Mouse (Mus musculus) right cerebral cortex, postnatal 10 days (tissue): Measurements from ENCODE around the gene Gbf1.

Source experiments
- DNase-seq, 2 experiments: peaks; one replicate each; pipeline ENCODE4 v3.0.0; 2021; ENCODE audit warnings: low spot score in 2 of 2

The Gbf1 gene

DNA sequence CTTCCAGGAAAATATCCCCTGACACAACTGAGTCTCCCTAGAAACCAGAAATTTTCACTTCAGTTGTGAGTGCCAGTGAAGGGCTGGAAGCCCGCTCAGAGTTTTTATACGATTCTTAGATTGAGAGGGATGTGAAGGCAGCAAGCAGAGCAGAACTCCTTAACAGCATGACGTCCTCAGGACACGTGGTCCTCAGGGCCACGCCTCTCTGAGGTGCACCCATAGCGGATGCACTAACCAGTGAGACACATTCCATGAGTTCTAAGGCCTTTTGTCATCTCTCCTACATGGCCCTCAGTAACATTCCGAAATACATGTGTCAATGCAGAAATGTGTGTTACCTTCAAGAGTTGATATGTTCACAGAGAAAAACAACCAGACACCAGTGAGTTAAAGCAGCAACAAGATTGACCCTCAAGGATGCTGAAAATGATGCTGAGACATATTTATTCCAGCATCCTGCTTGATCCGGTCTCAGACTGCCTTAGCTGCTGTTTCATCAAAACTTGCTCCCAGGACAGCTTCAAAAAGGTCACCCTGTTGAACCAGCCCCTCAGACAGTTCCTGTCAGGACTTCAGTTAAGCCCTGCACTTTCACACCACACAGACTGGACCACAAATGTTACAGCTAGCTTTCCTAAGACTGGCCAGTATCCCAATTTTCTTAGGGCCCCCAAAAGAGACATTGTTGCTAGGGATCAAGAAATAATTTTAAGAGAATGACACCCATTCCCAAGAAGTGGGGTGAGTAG, 148.2 kb downstream of the Gbf1 start:
- peak in 1 of 2 experiments; percentile 15 for DNase-seq

DNA sequence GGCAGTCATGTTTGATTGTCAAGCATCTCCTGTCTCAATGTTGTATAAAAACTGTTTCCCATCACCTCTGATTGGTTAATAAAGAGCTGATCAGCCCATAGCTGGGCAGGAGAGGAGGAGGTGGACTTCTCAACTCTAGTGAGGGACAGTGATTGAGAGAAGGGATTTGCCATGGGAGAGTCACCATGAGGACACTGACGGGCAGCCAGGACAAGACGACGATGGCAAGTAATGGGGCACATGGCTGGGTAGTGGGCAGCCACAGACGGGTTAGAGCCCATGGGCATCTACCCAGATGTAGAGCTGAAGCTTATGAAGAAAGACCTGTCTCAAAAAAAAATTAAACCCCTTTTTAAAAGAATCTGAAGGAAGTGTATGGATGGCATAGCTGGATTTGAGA, 150.2 kb downstream of the Gbf1 start:
- peak in 1 of 2 experiments; percentile 12 for DNase-seq

DNA sequence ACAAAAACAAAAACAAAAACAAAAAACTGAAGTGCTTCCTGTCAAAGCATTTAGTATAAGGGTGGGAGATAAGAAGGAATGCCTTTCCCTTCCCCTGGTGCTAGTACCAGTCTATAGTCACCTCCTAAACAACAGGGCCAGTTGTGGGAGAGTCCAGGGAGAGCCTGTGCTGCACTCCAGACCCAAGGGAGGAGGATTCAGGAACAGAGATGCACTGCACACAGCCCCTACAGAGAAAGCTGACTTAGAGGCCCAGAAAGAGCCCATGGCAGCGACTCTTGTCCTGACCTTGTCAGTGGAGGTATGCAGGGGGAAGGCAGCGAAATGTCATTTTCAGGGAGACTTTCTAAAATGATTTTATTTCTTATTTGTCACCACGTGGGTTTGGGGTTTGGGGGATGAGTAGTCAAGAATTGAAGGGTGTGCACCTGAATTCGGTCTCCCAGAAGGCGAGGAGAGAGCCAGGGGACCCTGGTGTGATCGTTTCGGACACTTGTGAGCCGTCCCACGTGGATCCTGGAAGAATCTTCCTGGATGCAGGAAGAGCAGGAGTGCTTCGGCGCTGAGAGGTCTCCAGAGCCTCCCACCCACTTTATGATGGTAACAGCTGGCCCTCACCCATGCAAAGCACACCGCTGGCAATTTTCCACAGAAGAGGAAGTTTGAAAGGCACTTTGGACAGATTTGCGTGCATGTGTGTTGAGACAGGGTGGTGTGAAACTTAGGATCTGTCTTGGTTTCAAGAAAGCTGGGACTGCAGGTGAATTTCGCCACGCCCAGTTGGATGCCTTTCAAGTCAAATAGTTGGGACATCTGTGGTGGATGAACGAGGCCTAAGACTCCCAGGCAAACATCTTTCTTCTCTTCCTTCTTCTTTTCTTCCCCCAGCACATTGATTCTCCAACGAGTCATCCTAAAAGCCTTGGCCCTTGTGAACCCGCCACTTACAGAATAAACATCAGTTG, 151.2 kb downstream of the Gbf1 start:
- DNase-seq = peak; percentile 18 to 24

DNA sequence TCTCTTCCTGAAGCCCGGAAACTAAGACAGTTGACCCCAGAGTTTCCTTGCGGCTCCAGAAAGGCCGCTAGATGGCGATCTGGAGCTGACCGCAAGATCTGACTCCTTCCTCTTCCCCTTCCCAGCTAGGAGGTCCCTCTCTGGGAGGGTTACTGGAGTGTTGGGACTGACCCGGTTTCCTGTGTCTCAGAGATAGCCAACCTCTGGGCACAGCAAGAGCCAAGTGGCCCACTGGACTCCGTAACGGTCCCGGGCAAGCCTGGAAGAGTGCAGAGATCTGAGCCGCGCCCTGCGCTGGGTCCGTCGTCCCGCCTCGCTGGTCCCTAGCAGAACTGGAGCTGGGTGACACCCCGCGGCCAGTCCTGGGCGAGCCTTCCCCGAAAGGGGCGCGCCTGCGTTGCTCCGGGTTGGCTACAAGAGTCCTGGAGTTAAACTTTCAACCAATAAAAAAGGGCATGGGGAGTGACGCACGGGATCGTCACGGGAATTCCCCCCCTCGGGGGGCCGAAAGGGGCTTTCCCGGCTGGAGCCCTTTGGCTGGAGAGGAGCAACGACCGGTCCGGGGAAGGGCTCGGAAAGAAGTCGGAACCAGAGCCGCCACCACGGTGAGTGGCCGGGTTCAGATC, 152.0 kb downstream of the Gbf1 start, which contains the start of gene Nfkb2:
Nfkb2 (plus strand) TSS at position 105 of the 626 bp plus-strand sequence.
- peak; percentile 89 to 90 for DNase-seq

DNA sequence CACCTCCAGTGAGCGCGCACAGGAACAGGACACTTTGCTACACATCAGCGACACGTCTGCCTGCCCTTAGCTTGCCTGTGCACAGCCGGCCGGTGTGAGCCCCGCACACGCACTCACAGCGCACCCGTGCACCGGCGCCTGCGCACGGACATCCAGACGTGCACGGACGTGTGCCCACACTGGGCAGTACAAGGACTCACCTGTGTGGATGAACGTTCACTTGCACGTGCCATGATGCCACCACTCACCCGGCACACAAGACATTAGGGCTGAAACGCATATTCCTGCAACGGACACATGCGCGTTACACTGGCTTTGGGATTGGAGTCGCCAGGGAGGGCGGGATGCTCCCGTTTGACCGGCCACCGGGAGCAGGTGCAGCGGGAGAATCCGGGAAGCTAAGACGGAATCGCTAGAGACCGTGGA, 152.6 kb downstream of the Gbf1 start:
- peak in 1 of 2 experiments; percentile 38 for DNase-seq

DNA sequence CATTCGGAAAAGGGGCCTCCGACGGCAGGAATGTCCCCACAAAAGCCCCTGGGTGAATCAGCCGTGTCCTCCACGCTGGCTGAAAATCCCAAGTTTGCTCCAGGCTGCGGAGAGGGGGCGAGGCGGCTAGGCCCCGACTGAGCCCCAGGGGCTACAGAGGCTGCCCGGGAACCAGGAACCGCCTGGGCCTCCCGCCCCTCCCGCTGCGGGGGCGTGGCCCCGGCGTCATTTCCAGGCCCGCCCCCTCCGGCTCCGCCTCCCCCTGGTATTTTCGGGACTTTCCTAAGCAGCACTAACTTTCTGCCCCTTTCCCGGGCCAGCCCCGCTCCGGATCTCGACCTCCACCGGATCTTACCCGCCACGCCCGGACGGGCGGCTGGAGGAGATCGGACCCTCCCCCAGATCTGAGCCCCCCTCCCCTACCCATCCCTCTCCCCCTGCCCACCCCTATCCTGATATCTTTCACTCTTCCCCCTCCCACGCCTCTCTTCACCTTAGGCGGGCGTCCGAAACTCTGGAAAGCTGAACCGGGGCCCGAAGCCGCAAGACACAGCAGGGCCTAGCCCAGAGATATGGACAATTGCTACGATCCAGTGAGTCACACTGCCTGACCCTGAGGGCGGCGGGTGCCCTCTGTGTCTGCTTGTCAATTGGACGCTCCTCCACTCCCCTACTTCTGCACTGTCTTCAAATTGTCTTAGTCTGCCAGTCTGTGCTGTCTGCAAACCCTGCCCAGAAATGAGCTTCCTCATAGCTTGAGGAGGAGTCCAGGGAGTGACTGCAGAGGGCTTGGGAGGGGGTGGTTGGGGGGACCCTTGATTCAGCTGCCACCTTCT, 153.3 kb downstream of the Gbf1 start:
- peak; percentile 77 to 80 for DNase-seq

DNA sequence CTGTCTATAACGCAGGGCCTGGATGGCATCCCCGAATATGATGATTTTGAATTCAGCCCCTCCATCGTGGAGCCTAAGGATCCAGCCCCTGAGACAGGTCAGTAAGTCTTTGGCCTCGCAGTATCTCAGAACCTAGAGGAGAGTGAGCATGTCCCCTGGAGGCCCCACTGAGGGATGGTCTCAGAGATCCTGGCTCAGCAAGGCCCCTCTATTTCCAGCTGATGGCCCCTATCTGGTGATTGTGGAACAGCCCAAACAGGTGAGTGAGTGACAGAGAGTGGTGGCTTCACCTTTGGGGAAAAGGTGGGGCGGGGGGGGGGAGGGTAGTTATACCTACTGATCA, 153.9 kb downstream of the Gbf1 start:
- peak; percentile 18 to 23 for DNase-seq

DNA sequence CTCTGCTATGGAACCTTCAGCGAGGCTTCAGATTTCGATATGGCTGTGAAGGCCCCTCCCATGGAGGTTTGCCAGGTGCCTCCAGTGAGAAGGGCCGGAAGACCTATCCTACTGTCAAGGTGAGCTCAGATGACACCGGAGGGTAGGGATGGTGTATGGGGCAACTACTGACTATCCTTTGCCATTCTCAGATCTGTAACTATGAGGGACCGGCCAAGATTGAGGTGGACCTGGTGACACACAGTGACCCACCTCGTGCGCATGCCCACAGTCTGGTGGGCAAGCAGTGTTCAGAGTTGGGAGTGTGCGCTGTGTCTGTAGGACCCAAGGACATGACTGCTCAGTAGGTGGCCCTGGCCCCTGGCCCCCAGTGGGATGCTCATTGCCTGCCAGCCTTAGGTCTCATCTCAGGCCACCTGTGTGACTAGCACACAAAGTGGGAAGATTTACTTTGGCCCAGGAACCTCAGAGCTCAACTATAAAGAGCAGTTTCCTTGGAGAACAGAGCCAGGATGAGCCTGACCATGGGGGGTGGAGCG, 154.5 kb downstream of the Gbf1 start:
- DNase-seq = peak; percentile 28 to 36

DNA sequence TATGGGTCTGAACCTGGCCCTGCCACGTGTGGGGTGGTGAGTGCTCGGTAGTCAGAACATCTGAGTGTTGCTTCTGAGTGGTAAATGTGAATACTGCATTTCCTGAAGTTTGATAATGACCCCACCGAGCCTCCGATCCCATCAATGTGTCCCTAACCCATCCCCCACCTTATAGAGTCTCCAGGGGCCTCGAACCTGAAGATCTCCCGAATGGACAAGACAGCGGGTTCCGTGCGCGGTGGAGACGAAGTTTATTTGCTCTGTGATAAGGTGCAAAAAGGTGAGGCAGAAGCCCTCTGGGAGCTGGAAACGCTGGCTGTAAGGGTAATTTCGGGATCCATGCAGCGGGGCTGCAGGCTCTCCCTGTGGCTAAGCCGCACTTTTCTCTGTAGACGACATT, 155.5 kb downstream of the Gbf1 start:
- peak; percentile 24 to 29 for DNase-seq

DNA sequence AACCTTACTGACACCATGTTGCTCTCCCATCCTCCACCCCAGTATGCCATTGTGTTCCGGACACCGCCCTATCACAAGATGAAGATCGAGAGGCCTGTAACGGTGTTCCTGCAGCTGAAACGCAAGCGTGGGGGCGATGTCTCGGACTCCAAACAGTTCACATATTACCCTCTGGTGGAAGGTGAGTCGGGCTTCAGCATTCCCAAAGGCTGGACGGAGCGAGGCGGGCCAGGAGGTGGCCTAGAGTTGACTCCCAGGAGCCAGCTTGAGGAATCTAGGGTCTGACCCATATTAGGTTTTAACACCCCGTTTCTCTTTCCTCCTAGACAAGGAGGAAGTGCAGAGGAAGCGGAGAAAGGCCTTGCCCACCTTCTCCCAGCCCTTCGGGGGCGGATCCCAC, 156.0 kb downstream of the Gbf1 start:
- DNase-seq = peak; percentile 26 to 29

DNA sequence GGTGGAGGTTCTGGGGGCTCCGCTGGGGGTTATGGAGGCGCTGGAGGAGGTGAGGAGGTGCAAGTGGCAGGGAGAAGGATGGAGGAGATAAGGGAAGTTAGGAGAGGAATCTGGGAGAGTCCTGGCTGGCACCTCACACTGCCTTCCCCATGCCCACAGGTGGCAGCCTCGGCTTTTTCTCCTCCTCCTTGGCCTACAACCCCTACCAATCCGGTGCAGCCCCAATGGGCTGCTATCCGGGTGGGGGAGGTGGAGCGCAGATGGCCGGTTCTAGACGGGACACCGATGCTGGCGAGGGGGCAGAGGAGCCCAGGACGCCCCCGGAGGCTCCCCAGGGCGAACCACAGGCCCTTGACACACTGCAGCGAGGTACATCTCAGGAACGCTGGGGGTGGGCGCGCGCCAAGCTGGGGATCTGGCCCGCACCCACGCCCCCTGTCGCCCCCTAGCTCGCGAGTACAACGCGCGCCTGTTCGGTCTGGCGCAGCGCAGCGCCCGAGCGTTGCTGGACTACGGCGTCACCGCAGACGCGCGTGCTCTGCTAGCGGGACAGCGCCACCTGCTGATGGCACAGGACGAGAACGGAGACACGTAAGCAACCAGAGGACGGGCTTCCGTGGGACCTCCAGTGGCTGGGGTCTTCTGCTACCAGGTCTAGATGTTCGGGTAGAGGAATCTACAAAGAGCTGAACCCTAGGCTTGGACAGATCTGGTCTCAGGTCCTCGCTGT, 156.6 kb downstream of the Gbf1 start:
- peak; percentile 91 to 94 for DNase-seq

DNA sequence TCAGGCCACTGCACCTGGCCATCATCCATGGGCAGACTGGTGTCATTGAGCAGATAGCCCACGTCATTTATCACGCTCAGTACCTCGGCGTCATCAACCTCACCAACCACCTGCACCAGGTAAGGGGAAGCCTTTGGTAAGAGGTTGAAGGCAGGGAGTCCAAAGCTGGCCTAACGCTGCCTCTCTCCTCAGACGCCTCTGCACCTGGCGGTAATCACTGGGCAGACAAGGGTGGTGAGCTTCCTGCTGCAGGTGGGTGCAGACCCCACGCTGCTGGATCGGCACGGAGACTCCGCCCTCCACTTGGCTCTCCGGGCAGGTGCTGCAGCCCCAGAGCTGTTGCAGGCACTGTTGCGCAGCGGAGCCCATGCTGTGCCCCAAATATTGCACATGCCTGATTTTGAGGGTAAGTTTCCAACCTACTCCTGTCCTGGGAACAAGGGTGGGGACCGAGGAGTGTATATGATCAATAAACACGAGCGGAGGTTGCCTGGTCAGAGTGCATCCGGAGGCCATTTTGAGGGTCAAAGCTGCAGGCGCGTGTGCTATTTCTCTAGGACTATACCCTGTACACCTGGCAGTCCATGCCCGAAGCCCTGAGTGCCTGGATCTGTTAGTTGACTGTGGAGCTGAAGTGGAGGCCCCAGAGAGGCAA, 157.5 kb downstream of the Gbf1 start:
- peak; percentile 37 to 45 for DNase-seq

DNA sequence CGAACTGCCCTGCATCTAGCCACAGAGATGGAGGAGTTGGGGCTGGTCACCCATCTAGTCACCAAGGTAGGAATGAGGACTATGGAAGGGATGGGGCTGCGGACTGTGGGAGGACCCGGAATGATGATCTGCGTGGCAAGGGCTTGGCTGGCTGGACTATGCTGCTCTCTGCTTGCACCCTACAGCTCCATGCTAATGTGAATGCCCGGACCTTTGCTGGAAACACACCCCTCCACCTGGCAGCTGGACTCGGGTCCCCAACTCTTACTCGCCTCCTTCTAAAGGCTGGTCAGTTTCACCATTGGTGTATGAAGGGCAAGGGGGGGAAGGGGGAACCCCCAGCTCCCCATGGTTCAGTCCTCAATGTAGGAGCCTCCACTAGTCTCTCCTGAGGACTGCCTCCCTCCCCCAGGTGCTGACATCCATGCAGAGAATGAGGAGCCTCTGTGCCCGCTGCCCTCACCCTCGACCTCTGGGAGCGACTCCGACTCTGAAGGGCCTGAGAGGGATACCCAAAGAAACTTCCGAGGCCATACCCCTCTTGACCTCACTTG, 158.1 kb downstream of the Gbf1 start:
- DNase-seq = peak in 1 of 2 experiments; percentile 35

DNA sequence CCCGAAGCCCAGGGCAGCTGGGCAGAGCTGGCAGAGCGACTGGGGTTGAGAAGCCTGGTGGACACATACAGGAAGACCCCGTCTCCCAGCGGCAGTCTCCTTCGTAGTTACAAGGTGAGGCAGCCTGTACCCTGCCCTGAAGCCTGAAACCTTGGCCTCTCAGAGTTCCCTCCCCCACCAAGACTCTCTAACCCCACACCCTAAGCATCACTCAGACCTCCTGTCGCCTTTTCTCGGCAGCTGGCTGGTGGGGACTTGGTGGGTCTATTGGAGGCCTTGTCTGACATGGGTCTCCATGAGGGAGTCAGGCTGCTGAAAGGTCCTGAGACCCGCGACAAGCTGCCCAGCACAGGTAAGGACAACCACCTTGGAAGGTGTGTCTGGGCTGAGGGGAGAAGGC, 159.0 kb downstream of the Gbf1 start:
- peak; percentile 21 to 29 for DNase-seq

DNA sequence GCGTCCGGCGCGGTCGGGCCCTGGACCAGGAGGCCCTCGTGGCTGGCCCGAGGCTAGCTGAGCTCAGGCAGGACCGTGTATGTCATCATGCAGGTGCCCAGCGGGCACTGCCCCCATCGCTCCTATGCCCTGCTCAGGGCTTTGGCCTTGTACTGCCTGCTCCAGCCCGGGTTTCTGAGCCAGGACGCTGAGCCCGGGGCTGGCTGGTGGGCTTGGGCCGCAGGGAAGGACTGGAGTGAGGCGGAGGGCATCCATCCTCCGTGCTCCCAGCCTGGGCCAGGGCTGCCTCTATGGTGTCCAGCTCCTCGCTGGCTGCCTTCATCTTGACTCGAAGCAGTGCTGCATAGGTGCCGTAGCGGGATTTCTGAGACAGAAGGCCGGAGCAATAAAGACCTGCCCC, 160.3 kb downstream of the Gbf1 start:
- DNase-seq = peak; percentile 23 to 35

DNA sequence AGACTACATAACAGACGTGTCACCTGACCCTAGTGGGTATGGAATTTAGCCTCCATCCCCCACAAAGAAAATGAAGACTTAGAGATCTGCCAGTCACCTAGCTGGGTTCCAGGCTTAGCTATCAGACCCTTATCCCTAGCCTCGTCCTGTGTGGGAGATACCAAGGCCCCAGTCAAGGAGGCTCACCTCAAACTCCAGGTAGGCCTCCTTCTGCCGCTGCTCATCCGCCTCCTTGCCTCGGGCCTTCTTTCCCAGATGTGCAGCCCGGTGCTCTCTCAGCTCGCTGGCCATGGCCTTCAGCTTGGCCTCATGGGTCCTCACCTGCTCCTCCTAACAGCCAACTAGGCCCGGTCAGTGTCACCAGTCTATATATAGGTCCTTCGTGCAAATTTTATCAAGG, 160.8 kb downstream of the Gbf1 start:
- DNase-seq = peak; percentile 20 to 29

DNA sequence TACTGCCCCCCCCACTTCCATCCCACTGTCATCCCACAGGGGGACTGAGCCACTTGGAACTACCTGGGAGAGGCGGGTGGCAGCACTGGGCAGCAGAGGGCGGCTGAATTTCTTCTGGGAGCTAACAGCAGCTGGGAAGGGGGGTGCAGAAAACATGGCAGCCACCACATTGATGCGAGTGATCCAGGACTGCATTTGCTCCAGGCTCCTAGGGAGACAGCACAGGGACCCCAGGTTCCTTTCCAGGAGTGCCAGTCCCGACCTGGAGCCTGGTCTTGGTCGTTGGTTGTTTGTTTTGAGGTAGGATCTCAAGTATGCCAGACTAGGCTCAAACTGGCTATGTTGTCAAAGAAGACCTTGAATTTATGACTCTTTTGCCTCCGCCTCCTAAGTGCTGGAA, 161.3 kb downstream of the Gbf1 start:
- DNase-seq = peak in 1 of 2 experiments; percentile 28

DNA sequence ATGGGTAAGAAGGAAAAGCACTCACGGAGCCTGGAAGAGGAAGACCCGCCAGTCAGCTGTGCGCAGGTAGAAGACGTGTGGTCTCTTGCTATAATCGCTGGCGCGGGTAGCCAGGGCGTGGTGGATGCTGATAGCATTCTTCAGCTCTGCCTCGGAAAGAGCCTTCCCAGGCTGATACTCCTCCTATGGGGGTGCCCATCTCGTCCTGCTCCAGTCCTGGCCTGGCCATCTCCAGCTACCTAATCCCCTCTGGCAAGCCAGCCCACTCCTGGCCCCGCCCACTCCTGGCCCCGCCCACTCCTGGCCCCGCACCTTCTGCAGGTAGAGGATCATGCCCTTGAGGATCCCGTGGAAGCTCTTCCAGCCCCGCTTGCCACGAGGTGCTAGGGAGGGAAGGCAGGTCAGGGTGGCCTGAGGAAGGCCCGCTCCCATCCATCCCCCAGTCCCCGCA, 161.9 kb downstream of the Gbf1 start:
- DNase-seq = peak; percentile 31 to 46
